Mouse (Mus musculus) left cerebral cortex, adult 18-20 months (tissue): ENCODE results near the gene Aacs. TPM values are rescaled to one million over a fixed set of nuclear protein-coding genes. Genes with fewer than 3 reads are reported as not detected.

Experiments used
- DNase-seq, 2 experiments: peaks; one replicate each; pipeline ENCODE4 v3.0.0; 2021 to 2022; ENCODE audit warnings: low spot score in 2 of 2, mixed read lengths in 1 of 2
- microRNA-seq, 2 experiments: library from miRNA; unstranded; fragments of <30 nt; microRNA quantifications; one replicate each; pipeline ENCODE4 v1.2.0; 2021
- total RNA-seq, 2 experiments: library from RNA; stranded (reverse); gene quantifications; 2 replicates each; pipeline ENCODE4 v1.2.3; 2021

Gene Aacs
- total RNA-seq, 2 experiments from 2014 or later = 45.7 to 49.5 TPM

DNA sequence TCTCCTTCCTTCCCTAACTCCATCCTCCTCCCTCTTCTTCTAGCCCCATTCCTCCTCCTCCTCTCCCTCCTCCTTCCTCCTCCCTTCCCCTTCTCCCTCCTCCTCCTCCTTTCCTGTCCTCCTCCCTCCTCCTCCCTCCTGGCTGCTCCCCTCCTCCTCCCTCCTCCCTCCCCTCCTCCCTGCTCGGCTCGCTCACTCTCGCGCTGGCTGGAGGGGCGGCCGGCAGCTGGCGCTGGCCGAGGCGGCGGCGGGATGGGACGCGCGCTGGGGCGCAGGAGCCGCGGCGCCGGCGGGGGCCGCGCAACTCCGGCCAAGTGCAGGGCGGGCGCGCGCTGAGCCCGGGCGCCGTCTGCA, 56.6 kb downstream of the Aacs start:
- DNase-seq = peak; percentile 67 to 80

DNA sequence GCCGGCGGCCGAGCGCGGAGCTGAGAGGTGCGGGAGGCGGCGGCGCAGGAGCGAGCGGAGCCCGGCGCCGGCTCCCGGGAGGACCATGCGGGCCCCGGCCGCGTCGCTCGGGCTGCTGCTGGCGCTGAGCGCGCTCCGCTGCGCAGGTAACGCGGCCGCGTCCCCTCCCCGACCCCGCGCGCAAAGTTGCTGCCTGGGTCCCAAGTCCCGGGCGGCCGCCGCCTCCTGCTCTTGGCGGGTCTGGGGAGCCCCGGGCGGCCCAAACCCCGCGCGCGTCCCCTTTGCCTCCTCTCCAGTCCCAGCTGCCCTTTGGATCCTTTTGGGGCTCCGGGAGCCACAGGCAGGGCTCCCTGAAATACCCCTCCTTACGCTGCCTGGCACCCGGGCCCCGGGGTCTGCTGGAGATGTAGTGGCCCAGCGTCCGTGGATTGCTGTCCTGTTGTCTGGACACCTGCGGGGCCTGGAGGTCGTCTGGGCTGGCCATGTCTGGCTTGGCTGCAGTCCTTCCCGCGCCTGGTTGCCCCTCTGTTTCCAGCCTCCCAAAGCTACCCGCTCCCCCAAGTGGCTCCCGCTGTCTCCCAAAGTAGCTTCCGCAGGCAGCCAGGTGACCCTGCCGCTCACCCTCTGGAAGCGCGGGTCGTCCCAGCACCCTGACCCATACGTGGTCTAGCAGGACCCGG, 57.1 kb downstream of the Aacs start:
- DNase-seq = no peak

- DNase-seq = peak; percentile 58
Measured at GRCm38 (mm10) chr5:125533225-125533900, 57.7 kb downstream of the Aacs start.

DNA sequence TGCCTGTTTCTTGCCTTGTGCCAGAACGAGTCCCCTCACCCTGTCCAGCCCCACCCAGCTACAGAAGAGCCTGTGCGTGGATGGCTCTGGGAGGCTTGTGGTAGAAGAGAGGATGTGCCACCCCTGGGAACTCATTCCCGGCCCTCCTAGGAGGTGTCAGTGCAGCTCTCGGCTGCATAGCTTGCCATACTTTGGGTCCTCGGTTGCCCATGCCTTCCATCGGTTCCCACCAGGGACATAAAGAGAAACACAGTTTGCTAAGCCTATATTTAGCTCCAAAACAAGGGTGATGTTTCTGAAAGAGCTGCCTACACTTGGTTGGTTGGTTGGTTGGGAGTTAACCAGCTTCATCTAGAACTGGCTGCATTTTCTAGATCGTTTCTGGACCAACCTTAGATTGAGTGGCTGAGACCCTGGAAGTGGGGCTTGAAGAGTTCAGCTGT, 58.6 kb downstream of the Aacs start:
- DNase-seq = peak in 1 of 2 experiments; percentile 48

DNA sequence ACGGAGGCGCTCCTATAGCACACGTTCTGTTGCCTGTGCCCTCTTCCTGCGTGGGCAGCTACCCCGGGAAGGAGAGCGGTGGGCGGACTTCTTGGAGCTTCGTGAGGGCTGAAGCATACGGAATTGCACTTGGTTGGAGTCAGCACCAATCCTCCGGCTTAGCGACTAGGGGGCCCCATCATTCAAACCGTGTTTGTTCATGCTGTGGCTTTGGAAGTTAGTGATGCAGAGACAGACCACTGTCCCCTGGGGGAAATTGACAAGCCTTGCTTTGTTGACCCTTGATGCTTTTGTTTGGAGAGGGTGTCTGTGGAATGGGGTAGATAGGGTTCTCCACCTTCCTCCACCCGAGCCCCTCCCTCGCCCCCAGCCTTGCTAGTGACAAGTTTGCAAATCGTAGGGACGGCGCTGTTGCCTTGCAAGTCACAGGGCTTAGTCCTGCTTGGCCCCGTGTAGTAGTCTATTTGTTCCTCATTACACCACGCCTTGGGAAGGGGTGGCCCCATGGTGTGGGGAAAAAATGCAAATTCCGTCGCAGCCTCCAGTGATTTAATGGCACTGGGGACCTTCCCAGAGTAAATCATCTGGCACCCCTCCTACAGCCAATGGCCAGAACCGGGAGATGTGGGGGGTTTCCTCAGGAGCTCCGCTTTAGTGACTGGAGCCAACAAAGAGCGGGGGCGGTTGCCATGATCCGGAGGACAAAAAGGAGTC, 59.2 kb downstream of the Aacs start:
- DNase-seq = peak; percentile 75 to 86

GRCm38 (mm10) chr5:125545090-125545489, 69.5 kb downstream of the Aacs start:
- no peak for DNase-seq

DNA sequence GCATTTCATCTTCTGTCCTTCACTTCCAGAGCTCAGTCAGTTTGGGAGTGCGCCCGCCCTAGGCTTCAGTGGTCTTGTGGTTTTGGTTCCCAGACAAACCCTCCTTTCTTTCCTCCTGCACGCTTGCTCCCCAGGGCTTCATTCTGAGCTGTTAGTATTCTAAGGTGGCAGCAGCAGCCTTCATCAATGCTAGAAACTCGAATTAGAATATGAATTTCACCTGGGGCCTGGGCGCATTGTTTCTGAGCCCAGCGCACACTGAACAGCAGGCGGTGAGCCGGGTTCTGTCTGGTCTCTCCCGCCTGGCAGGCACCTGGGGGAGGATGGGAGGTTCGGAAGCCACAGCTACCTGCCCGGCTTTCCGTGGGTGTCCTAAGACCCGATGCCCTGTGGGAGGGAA, 70.7 kb downstream of the Aacs start:
- no peak for DNase-seq

- no peak for DNase-seq
Measured at GRCm38 (mm10) chr5:125549750-125550489, 74.3 kb downstream of the Aacs start.

DNA sequence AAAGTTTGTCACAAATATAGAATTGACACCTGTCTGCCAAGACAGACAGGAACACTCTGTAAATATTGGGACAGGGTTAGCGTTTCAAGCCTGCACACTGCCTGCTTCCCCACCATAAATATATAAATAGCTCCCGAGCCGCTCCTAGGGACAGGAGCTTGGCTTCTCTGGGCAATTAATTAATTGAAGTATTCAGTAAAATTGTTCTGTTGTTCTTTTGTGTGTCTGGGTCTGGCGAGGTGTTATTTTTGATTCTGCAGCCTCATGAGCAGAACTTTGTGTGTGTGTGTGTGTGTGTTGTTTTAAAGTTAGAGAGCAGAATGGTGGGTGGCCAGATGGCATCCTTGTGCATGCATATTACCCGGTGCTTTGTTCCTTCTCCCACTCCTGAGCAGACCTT, 80.1 kb downstream of the Aacs start:
- DNase-seq = no peak

- no peak for DNase-seq
Measured at GRCm38 (mm10) chr5:125563492-125563891, 87.9 kb downstream of the Aacs start.

GRCm38 (mm10) chr5:125565725-125566124, 90.1 kb downstream of the Aacs start:
- DNase-seq = no peak

Small RNA genes lying within 50 kb of the gene (microRNA-seq; reads per million reads assigned to microRNA genes)
- gene Gm27551 = 0 reads per million in 2 experiments

Other genes starting within 250 kb of the Aacs start
- 10 to 100 TPM; 27.4 to 29.2 TPM for gene Scarb1, start 134.7 kb upstream of the Aacs start, total RNA-seq
- gene Gm10382, start 86.5 kb upstream of the Aacs start, total RNA-seq = under 1 TPM; 0.28 to 0.40 TPM
- 100 to 1,000 TPM; 771 to 830 TPM for gene Ubc, start 85.6 kb upstream of the Aacs start, total RNA-seq
- 10 to 100 TPM; 11.9 to 14.6 TPM for gene Dhx37, start 41.7 kb upstream of the Aacs start, total RNA-seq
- gene Bri3bp, start 34.2 kb upstream of the Aacs start, total RNA-seq = 10 to 100 TPM; 91.8 to 96.3 TPM
- 100 to 1,000 TPM; 116 to 123 TPM for gene Tmem132b, start 56.0 kb downstream of the Aacs start, total RNA-seq